Mouse (Mus musculus) G1E (cell line): ENCODE measurements around the gene Gm26897.

Source experiments
- CTCF ChIP-seq: IDR thresholded peaks from 2 replicates; pipeline ENCODE4 v1.5.1; 2012; ENCODE audit warnings: low read depth, low read length, inconsistent platforms, mixed read lengths
- GATA1 ChIP-seq: IDR thresholded peaks from 2 replicates; pipeline ENCODE4 v1.6.1; 2012; ENCODE audit warnings: borderline replicate concordance, low read length, inconsistent platforms, mixed read lengths

GRCm38 (mm10) chr5:111754484-111755139 is 20.9 kb downstream of the Gm26897 start:
- TF ChIP-seq CTCF (no peak), GATA1 (no peak)
